Mouse (Mus musculus) gastrocnemius, adult 18-20 months (tissue): ENCODE data around the gene Ttll13. TPM values are rescaled to one million over a fixed set of nuclear protein-coding genes. Genes with fewer than 3 reads are reported as not detected.

Experiments used
- total RNA-seq, 2 experiments: library from RNA; stranded (reverse); gene quantifications; 2 replicates each; pipeline ENCODE4 v1.2.3; 2021

Ttll13 gene
- total RNA-seq, 2 experiments from 2014 or later: 0.18 TPM; not detected in 1

Other genes with a start within 250 kb of the Ttll13 start
- gene Zfp710, start 221.6 kb upstream of the Ttll13 start, total RNA-seq: 10 to 100 TPM; 21.1 to 31.3 TPM
- 100 to 1,000 TPM; 317 to 516 TPM for gene Idh2, start 131.0 kb upstream of the Ttll13 start, total RNA-seq
- 1 to 10 TPM; 1.2 to 1.7 TPM for gene Sema4b, start 59.5 kb upstream of the Ttll13 start, total RNA-seq
- 1 to 10 TPM; 5.2 to 8.8 TPM for gene Cib1, start 13.6 kb upstream of the Ttll13 start, total RNA-seq
- gene Gdpgp1, start 13.5 kb upstream of the Ttll13 start, total RNA-seq: under 1 TPM; 0.81 to 0.91 TPM
- 10 to 100 TPM; 20.7 to 22.5 TPM for gene Ngrn, start 14.8 kb downstream of the Ttll13 start, total RNA-seq
- gene Vps33b, start 23.3 kb downstream of the Ttll13 start, total RNA-seq: 1 to 10 TPM; 2.7 to 3.0 TPM
- gene Prc1, start 48.1 kb downstream of the Ttll13 start, total RNA-seq: under 1 TPM in 1 of 2 experiments, not detected in 1; 0.19 TPM
- 1 to 10 TPM; 6.7 to 7.8 TPM for gene Rccd1, start 78.1 kb downstream of the Ttll13 start, total RNA-seq
- 10 to 100 TPM in 1 of 2 experiments, 1 to 10 TPM in 1; 9.9 to 10.1 TPM for gene Unc45a, start 94.6 kb downstream of the Ttll13 start, total RNA-seq
- gene Hddc3, start 96.7 kb downstream of the Ttll13 start, total RNA-seq: 10 to 100 TPM; 28.8 to 31.7 TPM
- 100 to 1,000 TPM; 132 to 136 TPM for gene Man2a2, start 125.0 kb downstream of the Ttll13 start, total RNA-seq
- gene Fes, start 141.6 kb downstream of the Ttll13 start, total RNA-seq: 1 to 10 TPM; 2.0 to 3.5 TPM
- 10 to 100 TPM; 52.8 to 53.9 TPM for gene Furin, start 159.1 kb downstream of the Ttll13 start, total RNA-seq